Mouse (Mus musculus) lung, postnatal 25 days (tissue): ENCODE results near the gene Golga5.
A peak's percentile ranks its signal among the peaks of the same experiment; 100 is the strongest.
"Not testable (repeated sequence)": the region's sequence is repeated elsewhere in the genome, so short reads cannot be mapped to it uniquely, and the experiment has no call there.

Source experiments
- DNase-seq: peaks from one replicate; pipeline ENCODE4 v3.0.0; 2022; ENCODE audit warnings: low spot score

The Golga5 gene

GRCm38 (mm10) chr12:102450437-102450836 is 18.5 kb upstream of the Golga5 start:
- DNase-seq: no peak

- peak; percentile 61 for DNase-seq
These were observed 17.6 kb upstream of the Golga5 start for GRCm38 (mm10) chr12:102451126-102451851.

GRCm38 (mm10) chr12:102453581-102453980 is 15.4 kb upstream of the Golga5 start:
- peak; percentile 42 for DNase-seq

GRCm38 (mm10) chr12:102456467-102457193 is 12.3 kb upstream of the Golga5 start:
- DNase-seq: no peak

DNA sequence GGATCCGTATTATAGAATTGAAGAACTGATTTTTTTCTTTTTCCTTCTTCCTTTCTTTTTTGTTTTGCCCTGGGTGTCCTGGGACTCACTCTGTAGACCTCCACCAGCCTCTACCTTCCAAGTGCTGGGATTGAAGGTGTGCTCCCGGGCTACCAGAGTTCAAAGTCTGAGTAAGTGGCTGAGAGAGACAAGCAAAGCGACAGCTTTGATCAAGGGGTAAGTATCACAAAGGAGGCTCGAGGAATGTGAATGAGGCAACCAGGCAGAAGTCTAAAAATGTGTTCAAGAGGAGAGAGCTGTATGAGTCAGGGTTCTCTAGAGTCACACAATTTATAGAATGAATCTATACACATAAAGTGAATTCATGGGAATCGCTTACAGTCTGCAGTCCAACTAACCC is 8.9 kb upstream of the Golga5 start:
- DNase-seq: no peak

DNA sequence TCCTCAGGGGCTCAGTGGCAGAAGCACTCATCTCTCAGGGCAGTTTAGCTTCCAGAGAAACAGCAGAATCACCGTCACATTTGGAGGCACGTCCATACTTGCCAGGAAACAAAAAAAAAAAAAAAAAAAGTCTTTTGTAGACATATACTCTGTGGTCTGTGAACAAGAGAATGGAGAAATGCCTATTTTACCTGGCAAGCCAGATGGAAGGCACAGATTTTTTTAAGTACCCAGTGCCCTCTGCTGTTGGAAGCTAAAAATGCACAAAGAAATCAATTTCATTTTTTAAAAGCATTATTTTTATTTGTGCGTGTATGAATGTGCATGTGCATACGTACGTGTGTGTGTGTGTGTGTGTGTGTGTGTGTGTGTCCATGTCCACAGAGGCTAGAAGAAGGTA is 7.8 kb upstream of the Golga5 start:
- no peak for DNase-seq

GRCm38 (mm10) chr12:102464650-102465049 is 4.3 kb upstream of the Golga5 start:
- no peak for DNase-seq

GRCm38 (mm10) chr12:102468136-102468535 is 799 bp upstream of the Golga5 start:
- no peak for DNase-seq

DNA sequence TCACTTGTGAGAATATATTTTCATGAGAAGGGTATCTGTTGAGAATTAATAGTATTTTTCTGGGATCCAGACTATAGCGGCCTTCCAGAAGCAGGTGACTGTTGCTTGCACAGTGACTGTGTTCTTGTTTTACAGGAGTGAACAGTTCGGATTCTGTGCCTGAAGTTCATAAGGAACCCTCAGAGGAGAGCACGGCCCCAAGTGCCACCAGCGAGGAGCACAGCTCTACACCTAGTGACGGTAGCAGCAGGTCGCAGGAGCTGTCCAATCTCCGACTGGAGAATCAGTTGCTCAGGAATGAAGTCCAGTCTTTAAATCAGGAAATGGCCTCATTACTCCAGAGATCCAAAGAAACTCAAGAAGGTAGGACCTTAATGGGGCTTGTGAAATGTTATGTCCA is 5.5 kb downstream of the Golga5 start:
- no peak for DNase-seq

- no peak for DNase-seq
These were observed 11.5 kb downstream of the Golga5 start for GRCm38 (mm10) chr12:102480481-102480880.

GRCm38 (mm10) chr12:102484946-102485345 is 16.0 kb downstream of the Golga5 start:
- no peak for DNase-seq

GRCm38 (mm10) chr12:102491911-102492310 is 23.0 kb downstream of the Golga5 start:
- DNase-seq: no peak

DNA sequence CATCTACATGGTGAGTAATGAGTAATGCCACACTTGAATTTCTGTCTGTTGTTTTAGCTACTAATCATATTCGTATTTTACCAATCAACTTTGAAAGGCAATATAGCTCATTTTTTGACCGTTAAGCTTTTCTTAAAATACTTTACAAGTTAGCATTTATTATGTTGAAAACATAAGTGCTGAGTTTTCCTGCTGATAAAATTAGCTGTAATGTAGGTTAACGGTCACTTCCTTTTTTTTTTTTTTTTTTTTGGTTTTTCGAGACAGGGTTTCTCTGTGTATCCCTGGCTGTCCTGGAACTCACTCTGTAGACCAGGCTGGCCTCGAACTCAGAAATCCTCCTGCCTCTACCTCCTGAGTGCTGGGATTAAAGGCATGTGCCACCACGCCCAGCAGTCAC is 26.8 kb downstream of the Golga5 start:
- DNase-seq: not testable (repeated sequence)

- no peak for DNase-seq
These were observed 29.0 kb downstream of the Golga5 start for GRCm38 (mm10) chr12:102497905-102498304.

GRCm38 (mm10) chr12:102498726-102499125 is 29.8 kb downstream of the Golga5 start:
- DNase-seq: peak; percentile 34

- no peak for DNase-seq
These were observed 30.3 kb downstream of the Golga5 start for GRCm38 (mm10) chr12:102499210-102499609.

DNA sequence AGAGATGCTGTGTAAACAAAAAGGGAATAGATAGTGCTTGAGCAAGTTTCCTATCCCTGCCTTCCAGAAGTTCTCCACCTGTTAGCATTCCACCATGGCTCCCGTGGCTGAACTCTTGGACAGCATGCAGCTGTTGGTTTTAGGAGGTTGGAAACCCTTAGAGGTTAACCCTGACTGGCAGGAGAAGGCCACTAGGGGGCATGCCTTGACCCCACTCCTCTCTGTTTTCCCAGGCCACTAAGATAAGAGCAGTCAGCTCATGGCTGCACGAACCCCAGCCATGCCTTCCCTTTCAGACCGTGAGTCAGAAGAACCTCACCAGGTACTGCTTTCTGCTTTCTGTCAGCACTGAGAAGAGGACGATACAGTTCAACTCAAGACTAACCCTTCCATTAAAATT is 30.8 kb downstream of the Golga5 start:
- no peak for DNase-seq

DNA sequence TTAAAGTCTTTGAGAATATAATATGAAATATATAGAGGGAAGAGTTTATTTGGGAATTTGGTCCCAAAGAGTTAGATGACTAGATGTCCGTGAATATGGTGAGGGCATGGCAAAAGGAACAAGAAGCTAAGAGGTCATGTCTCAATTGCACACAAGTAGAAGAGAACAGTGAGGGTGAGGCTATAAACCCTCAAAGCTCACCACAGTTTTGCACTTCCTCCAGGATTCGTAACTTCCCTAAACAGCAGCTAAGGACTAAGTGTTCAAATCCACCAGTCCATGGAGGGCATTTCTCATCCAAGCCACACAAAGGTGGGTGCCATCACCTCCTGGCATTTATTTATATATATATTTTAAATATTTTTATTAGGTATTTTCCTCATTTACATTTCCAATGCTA is 32.1 kb downstream of the Golga5 start:
- no peak for DNase-seq

DNA sequence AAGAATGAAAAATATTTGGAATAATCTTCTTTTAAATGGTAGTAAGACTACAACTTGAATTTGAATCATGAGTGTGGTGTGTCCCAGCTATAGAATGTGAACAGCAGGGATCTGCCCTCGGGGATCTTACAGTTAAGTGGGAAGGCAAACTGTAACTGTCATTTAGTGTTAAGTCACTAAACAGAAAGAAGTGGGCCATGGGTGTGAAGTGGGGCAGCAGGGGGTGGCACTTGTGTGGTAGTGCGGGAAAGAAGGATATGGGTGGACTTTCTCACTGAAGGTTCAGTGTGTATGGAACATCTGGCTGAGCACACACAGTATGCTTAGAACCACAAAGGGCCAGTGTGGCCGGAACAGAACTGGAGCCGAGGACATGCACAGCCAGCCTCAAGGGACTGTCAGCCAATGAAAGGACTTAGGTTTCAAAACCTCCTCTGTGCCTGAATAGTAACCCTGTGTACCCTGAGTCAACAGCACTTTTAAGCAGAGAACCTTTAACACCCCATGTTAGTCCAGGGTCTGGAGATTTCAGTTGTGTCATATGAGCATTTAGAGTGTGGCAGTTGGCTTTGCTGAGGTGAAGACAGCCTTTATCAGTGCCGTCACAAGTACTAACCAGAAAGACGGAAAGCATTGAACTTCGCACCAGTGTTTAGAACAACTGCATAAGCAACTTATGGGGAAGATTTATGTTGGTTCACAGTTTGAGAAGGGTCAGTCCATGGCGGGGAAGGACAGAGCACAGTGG is 33.1 kb downstream of the Golga5 start:
- no peak for DNase-seq

DNA sequence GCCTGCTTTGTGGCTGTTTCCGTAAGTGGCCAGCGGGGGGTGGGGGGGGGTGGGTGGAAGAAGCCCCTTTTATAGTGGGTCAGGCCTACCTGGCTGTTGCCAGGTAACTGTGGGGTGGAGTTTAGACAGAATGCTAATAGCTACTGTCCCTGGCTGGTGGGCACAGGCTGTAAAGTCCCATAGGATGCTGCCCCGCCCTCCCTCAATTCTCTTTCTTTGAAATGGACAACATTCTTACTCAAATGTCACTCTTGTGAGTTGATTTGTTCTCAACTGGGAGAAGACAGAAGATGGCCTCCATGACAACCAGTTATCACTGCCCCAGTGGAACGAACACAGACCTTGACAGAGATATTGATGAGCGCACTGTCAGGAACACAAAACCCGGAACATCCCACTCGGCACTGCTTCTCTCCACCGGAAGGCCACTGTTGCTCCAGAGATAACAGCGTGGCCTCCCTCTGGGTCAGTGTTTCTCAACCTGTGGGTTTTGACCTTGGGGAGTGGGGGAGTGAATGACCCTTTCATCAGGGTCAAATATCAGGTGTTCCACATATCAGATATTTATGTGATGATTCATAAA is 36.3 kb downstream of the Golga5 start:
- DNase-seq: no peak

DNA sequence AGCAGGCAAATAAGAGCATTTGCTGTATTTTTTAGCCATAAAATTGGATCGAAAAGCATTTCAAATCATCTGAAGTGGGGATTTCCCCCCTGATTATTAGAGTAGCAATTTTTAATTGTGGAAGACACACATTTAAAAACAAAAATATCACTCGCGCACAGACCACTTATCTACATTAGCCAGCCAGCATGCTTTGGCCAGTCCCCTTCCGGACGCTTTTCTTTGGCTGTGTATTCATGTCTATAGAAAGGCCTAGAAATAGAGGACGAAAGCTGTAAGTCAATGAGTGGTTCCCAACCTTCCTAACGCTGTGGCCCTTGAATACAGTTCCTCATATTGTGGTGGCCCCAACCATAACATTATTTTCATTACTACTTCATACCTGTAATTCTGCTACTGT is 37.0 kb downstream of the Golga5 start:
- DNase-seq: no peak

GRCm38 (mm10) chr12:102511363-102511762 is 42.4 kb downstream of the Golga5 start:
- DNase-seq: no peak

GRCm38 (mm10) chr12:102514151-102514550 is 45.2 kb downstream of the Golga5 start:
- DNase-seq: no peak
